Mouse (Mus musculus) C2C12 (cell line): ENCODE data around the gene Myo6.

Source experiments
- CEBPB ChIP-seq: IDR thresholded peaks from one replicate; pipeline ENCODE4 v1.6.1; 2011; ENCODE audit warnings: low read depth, mild to moderate bottlenecking, control low read depth, moderate library complexity
- CTCF ChIP-seq: IDR thresholded peaks from one replicate; pipeline ENCODE4 v1.5.1; 2011; ENCODE audit not compliant: control insufficient read depth, insufficient read depth, insufficient read length
- MAX ChIP-seq: IDR thresholded peaks from one replicate; pipeline ENCODE4 v1.6.1; 2011; ENCODE audit warnings: mild to moderate bottlenecking, control low read depth
- MYOD1 ChIP-seq: IDR thresholded peaks from one replicate; pipeline ENCODE4 v1.6.1; 2011; ENCODE audit warnings: low read depth; ENCODE audit not compliant: control insufficient read depth, insufficient read length
- USF1 ChIP-seq: IDR thresholded peaks from one replicate; pipeline ENCODE4 v1.6.1; 2011; ENCODE audit warnings: low read depth, mild to moderate bottlenecking, control low read depth, moderate library complexity

- TF ChIP-seq CTCF (no peak), MAX (no peak), MYOD1 (no peak), USF1 (no peak), CEBPB (no peak)
These were observed 45.3 kb downstream of the Myo6 start for GRCm38 (mm10) chr9:80210096-80210495.
